Comparison of ENCODE assay signal across 10 mouse cellular contexts in genomic region chr4:126734700-126735381, GRCm38 (mm10). TPM values are rescaled to one million over a fixed set of nuclear protein-coding genes. Genes with fewer than 3 reads are reported as not detected.
DNase-seq lines count a peak whose midpoint lies in the region; ATAC-seq and TF ChIP-seq lines count a peak whose summit lies in the region.
"Had no signal": no experiment of that assay in that cellular context is flagged by ENCODE, and none has a peak within 500 bp of the region (broad histone marks: within the 10 kb centered on the region; RNA-seq: fewer than 3 reads in every experiment).

No protein-coding gene starts in this region.

- no peak for ATAC-seq in kidney, embryonic 16.5 days (ENCODE audit: low FRiP score, low TSS enrichment)
- ATAC-seq in intestine, postnatal 0 days, result no peak

- H3K9ac ChIP-seq in kidney, embryonic 16.5 days (replicated peaks; ENCODE audit: low read length), result 0 out of 2 replicates have a peak overlapping the region, but pooled peaks have one; percentile 14
- H3K9ac ChIP-seq in intestine, postnatal 0 days (ENCODE audit: low read depth, low read length), result no peak overlapping the region

- peak overlapping the region; percentile 48 for H3K4me2 ChIP-seq in kidney, embryonic 16.5 days (replicated peaks; ENCODE audit: low read depth, low read length)
- peak overlapping the region; percentile 67 for H3K4me2 ChIP-seq in intestine, postnatal 0 days (replicated peaks; ENCODE audit: low read depth)

- TF ChIP-seq CTCF in intestine, postnatal 0 days (IDR thresholded peaks at IDR 0.05; ENCODE audit: low read depth), result no peak

- peak overlapping the region; percentile 41 for H3K4me3 ChIP-seq in kidney, embryonic 16.5 days (ENCODE audit: low read length)
- H3K4me3 ChIP-seq in forebrain, embryonic 10.5 days, result peak overlapping the region; percentile 35
- H3K4me3 ChIP-seq in intestine, postnatal 0 days (ENCODE audit: low read depth, low read length), result peak overlapping the region; percentile 41

- no peak overlapping the region for H3K27ac ChIP-seq in kidney, embryonic 16.5 days (ENCODE audit: low read length)
- H3K27ac ChIP-seq in forebrain, embryonic 10.5 days, result no peak overlapping the region
- H3K27ac ChIP-seq in intestine, postnatal 0 days (ENCODE audit: low read depth, low read length), result no peak overlapping the region

- no peaks in the 10 kb centered on the region for H3K36me3 ChIP-seq in kidney, embryonic 16.5 days (ENCODE audit: insufficient read depth, low read length)
- H3K36me3 ChIP-seq in forebrain, embryonic 10.5 days (replicated peaks), result no peaks in the 10 kb centered on the region
- H3K36me3 ChIP-seq in intestine, postnatal 0 days (ENCODE audit: control insufficient read depth, insufficient read depth), result no peaks in the 10 kb centered on the region

- peaks cover 14% of the 10 kb centered on the region for H3K4me1 ChIP-seq in kidney, embryonic 16.5 days (ENCODE audit: insufficient read depth, low read length)
- peaks cover 41% of the 10 kb centered on the region for H3K4me1 ChIP-seq in forebrain, embryonic 10.5 days
- H3K4me1 ChIP-seq in intestine, postnatal 0 days (replicated peaks; ENCODE audit: control insufficient read depth, insufficient read depth, low read length), result no peaks in the 10 kb centered on the region

- 2% methylated on average over 51 of the region's 51 CpGs for WGBS in kidney, embryonic 16.5 days
- 2% methylated on average over 51 of the region's 51 CpGs for WGBS in forebrain, embryonic 10.5 days
- 4% methylated on average over 50 of the region's 51 CpGs for WGBS in intestine, postnatal 0 days

- peaks cover 97% of the 10 kb centered on the region for H3K27me3 ChIP-seq in kidney, embryonic 16.5 days (ENCODE audit: insufficient read depth, low read length)
- H3K27me3 ChIP-seq in forebrain, embryonic 10.5 days (ENCODE audit: poor library complexity, severe bottlenecking), result peaks cover 100% of the 10 kb centered on the region
- H3K27me3 ChIP-seq in intestine, postnatal 0 days (replicated peaks; ENCODE audit: control insufficient read depth, insufficient read depth, low read length), result peaks cover 95% of the 10 kb centered on the region

- DNase-seq in kidney, postnatal 14 days, result no peak
- peak; percentile 44 for DNase-seq in forebrain, embryonic 10.5 days (ENCODE audit: extremely low spot score, low spot score)
- DNase-seq in neural tube, embryonic 10.5 days (ENCODE audit: extremely low spot score, low spot score), result peak; percentile 59
- no peak for DNase-seq in cerebellum, adult 9-10 months
- DNase-seq in adipocyte (ENCODE audit: low spot score), result no peak
- DNase-seq in gastrocnemius, postnatal 25 days, result no peak
- DNase-seq: cerebellum, adult 11 months; kidney, postnatal 36 days had no signal

- H3K9me3 ChIP-seq in kidney, embryonic 16.5 days (ENCODE audit: low read length), result no peaks in the 10 kb centered on the region
- H3K9me3 ChIP-seq in forebrain, embryonic 10.5 days, result no peaks in the 10 kb centered on the region
- H3K9me3 ChIP-seq in intestine, postnatal 0 days (ENCODE audit: control insufficient read depth), result no peaks in the 10 kb centered on the region

RNA-seq across cellular contexts. Expression of gene Tfap2e, which starts 1.2 kb away (rescaled TPM):
- not detected in 2 replicates for polyA plus RNA-seq in kidney, embryonic 16.5 days (2015; fragmentation: Nextera tagmentation; extraction: Ambion mirVana)
- 0.06 TPM in 1 of 2 replicates, not detected in the other for polyA plus RNA-seq in forebrain, embryonic 10.5 days (2016; fragmentation: Nextera tagmentation; extraction: Ambion mirVana)
- polyA plus RNA-seq in intestine, postnatal 0 days (2015; fragmentation: Nextera tagmentation; extraction: Ambion mirVana), result not detected in 2 replicates
- not detected for total RNA-seq in gastrocnemius, postnatal 25 days (2021)

RNA-seq across cellular contexts. Expression of gene Ncdn, which starts 18.4 kb away (rescaled TPM):
- polyA plus RNA-seq in kidney, embryonic 16.5 days (2015; fragmentation: Nextera tagmentation; extraction: Ambion mirVana), result 28.8 and 33.0 TPM in 2 replicates
- polyA plus RNA-seq in forebrain, embryonic 10.5 days (2016; fragmentation: Nextera tagmentation; extraction: Ambion mirVana), result 36.6 and 36.9 TPM in 2 replicates
- 13.5 and 14.0 TPM in 2 replicates for polyA plus RNA-seq in intestine, postnatal 0 days (2015; fragmentation: Nextera tagmentation; extraction: Ambion mirVana)
- 1 to 10 TPM; 7.0 to 8.9 TPM for total RNA-seq in gastrocnemius, postnatal 25 days (2021)

RNA-seq across cellular contexts. Expression of gene AU040320, which starts 18.5 kb away (rescaled TPM):
- 25.4 and 25.6 TPM in 2 replicates for polyA plus RNA-seq in kidney, embryonic 16.5 days (2015; fragmentation: Nextera tagmentation; extraction: Ambion mirVana)
- 20.9 and 23.7 TPM in 2 replicates for polyA plus RNA-seq in forebrain, embryonic 10.5 days (2016; fragmentation: Nextera tagmentation; extraction: Ambion mirVana)
- 68.7 and 77.6 TPM in 2 replicates for polyA plus RNA-seq in intestine, postnatal 0 days (2015; fragmentation: Nextera tagmentation; extraction: Ambion mirVana)
- 10 to 100 TPM; 27.4 to 29.5 TPM for total RNA-seq in gastrocnemius, postnatal 25 days (2021)

RNA-seq across cellular contexts. Expression of gene Psmb2, which starts 57.4 kb away (rescaled TPM):
- 457 and 483 TPM in 2 replicates for polyA plus RNA-seq in kidney, embryonic 16.5 days (2015; fragmentation: Nextera tagmentation; extraction: Ambion mirVana)
- polyA plus RNA-seq in forebrain, embryonic 10.5 days (2016; fragmentation: Nextera tagmentation; extraction: Ambion mirVana), result 588 and 605 TPM in 2 replicates
- 358 and 381 TPM in 2 replicates for polyA plus RNA-seq in intestine, postnatal 0 days (2015; fragmentation: Nextera tagmentation; extraction: Ambion mirVana)
- total RNA-seq in gastrocnemius, postnatal 25 days (2021), result 10 to 100 TPM; 79.9 to 90.5 TPM

Comparison
In these comparisons a context has a peak if more than half of its experiments do, and no peak if none do; other contexts are left out.
1. DNase-seq: peak in forebrain, embryonic 10.5 days (single experiment) and neural tube, embryonic 10.5 days (single experiment); none in kidney, postnatal 14 days (single experiment), cerebellum, adult 9-10 months (single experiment), adipocyte (single experiment) and gastrocnemius, postnatal 25 days (single experiment).
2. Peak in every context shown above with its lines, with median percentiles within 50 percentile points of each other: H3K4me3 ChIP-seq.